Mouse (Mus musculus): Measurements from ENCODE around the gene Dner.

GRCm38 (mm10) chr1:84668100-84668846, 27.7 kb downstream of the Dner start:
- TF ChIP-seq CTCF (IDR thresholded peaks at IDR 0.05; ENCODE audit: low read depth, low read length) (no peak), POLR2A (IDR thresholded peaks at IDR 0.05; ENCODE audit: extremely low read depth, insufficient read depth, low read length) (no peak)

Measured in liver, adult 2 months (tissue).